Mouse (Mus musculus) left cerebral cortex, adult 18-20 months (tissue): ENCODE measurements at regions not wholly inside any gene's neighbourhood (a gene's known extent, or its start where the extent isn't known, plus 50 kb on each side); places are given as distances from the start of the nearest gene placed in this dataset.

Experiments used
- DNase-seq, 2 experiments: peaks; one replicate each; pipeline ENCODE4 v3.0.0; 2021 to 2022; ENCODE audit warnings: low spot score in 2 of 2, mixed read lengths in 1 of 2

DNA sequence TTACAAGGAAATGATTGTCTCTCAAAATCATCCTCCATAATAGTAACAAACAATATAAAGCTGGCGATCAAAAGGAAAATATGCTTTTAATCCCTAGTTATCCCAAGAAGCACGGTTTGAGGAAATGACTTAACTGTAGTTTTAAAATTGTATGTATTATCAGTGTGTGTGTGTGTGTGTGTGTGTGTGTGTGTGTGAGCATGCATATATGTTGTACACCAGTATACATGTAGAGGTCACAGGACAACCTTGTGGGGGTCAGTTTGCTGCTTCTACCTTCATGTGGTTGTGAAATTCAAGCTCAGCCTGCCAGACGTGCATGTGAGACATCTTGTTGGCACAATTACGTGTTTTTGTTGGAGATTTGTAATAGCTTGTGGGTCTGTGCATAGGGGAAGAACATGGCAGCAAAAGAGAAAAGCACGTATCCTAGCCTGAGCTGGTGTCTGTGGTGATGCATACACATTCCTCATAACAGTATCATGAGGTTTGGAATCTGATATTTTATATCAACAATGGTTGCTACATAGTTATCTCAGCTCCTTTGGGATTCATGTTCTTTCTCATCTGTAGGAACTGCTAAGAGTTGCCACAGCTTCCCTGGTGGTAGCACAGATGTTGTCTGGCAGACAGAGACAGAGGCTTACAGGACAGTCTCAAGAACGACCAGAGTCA is 622.4 kb downstream of the Kcnj2 start:
- DNase-seq = no peak

DNA sequence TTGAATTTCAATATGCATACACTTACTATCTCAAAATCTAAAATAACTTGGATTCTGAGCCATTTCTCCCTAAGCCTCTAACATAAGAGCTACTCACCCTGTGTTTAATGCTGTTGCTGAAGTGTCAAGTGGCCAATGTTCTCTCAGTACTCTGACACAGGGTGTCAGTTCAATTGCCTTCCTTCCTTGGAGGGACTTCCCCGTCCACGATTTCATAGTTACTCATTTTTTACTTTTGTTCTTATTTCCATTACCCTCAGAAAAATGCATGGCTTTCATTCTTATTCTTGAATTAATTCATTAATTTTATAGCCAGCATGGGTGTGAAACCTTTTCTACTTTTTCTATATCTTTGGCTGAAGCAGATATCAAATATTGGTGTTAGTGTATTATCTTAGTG is 623.9 kb downstream of the Kcnj2 start:
- DNase-seq = no peak

DNA sequence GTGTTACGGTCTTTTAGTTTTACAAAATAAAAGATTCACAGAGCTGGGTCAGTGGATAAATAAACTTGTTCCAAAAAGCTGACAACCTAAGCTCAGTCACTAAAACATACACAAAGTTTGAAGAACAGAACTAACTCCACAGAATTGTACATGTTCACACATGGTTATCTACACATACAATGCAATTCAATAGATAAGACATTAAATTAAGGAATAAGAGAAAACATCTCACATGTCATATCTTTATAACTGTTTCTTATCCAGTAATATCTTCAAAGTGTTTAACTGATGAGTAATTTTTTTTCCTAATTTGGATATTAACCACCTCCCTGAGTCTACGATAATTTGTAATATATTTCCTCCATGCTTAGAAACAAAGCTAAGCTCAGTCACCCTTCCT is 625.5 kb downstream of the Kcnj2 start:
- no peak for DNase-seq

DNA sequence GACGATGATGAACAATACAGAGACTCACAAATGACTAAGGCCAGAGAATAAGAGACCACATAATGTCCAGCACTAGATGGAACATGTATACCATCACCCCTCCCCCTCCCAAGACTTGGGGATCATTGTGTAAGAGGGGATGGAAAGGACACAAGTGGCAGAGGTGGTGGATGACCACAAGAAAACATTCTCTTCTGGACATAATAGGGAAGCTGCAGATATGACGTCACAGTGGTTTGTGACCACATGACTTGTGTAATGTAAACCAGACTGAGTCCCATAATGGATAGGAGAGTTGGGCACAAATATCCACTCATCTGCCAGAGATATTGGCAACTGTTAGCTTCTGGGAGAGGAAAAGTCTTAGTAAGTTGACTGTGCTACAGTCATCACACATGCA is 630.7 kb downstream of the Kcnj2 start:
- no peak for DNase-seq

DNA sequence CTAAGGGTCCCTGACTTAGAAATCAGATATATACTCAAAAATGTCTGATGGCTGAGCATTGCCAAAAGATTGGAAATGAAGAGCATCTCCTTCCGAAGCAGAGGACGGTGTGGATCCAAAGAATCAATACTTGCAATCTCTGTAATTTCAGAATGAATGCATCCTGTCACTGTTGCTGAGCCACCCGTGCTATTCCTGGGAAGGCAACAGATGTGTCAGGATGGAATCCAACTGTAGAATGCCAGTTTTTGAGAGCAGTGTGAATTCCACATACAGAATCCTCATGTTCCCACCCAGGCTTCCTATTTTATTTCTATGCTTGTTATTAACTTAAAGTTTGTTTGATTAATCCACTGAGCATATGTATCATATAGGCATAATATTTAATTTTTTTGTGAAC is 633.9 kb downstream of the Kcnj2 start:
- peak; percentile 4 to 18 for DNase-seq

DNA sequence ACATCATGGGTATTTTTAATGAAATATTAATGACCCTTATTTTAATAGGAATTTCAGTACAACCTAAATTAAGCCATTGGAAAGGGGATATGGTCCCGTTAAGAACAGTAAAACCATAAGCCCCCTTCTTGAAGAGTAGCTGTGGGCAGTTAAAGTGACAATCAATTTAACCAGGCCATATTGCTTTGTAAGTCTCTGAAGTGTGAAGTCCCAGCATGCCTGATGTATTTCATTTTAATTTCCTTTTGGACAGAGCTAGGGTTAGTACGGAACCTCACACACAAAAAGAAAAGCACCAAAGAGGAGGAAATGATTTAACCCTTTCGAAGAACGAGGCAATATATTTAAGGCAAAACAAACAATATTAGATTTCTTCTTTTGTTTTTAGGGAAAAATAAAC is 640.9 kb downstream of the Kcnj2 start:
- DNase-seq = no peak

DNA sequence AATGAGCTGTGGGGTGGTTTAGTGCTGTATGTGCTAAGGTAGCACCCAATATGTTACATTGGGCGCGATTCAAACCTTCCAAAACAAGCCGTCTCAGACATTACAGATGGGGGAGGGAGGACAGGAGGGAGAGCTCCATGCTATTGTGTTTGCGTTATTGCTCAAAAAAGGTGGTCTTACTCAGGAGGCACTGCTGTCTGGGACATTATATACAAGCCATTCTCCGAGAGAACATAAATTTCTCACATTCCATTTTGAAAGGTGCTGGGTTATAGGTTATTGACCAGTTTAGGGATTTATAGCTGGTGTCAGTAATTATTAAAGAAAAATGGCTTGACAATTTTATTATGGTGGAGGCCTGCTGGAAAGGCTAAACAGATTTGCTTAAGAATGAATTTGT is 649.4 kb downstream of the Kcnj2 start:
- DNase-seq = no peak

DNA sequence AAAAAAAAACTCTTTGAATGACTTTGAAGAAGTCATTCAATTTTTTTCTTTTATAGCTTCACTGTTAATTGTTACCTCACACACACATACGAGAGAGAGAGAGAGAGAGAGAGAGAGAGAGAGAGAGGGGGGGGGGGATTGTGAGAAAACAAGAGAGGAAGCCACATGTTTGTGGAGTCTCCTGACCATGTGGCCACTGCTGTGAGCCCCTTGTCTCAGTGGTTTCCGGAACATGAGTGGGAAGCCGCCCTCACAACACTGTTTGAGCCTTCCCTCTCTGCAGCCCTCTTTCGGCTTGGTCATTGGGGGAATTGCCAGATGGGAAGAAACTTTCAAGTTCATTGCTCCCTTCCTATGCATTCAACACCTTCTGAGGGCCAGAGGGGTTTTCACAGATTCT is 656.3 kb downstream of the Kcnj2 start:
- no peak for DNase-seq

DNA sequence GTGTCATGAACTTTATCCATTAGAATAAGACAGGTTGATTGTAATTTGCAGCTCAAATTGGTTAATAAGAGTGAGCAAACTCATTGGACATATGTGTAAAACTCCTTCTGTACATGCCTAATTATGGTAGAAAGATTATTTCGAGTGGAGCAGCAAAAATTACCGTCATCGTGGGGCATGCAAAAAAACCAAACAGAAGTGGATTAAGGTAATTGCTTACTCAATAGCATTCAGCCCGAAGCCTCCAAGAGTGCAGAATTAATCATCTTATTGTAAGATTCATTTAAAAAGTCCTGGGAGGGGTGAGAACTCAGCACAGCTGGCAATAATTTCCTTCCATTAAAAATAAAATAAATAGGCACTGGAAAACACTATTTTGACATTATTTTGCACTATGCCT is 662.2 kb downstream of the Kcnj2 start:
- no peak for DNase-seq

DNA sequence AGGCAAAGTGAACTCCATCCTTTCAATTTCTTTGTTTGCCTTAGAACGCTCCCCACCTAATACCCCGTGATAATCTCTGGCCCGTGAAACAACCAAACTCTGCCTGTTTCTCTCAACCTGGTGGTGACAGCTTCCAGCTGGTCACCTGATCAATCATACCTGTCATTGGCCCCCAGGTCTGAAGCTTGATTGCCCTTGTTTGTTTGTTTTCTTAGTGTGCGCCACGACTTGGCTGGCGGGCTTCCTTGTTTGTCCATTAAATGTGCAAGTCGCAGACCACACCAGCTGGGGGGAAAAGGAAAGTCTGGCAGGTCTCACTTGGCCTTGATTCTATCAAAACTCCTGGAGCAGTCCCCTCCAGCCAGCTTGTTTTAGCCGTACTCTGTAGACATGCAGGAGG is 666.1 kb downstream of the Kcnj2 start:
- DNase-seq = no peak

DNA sequence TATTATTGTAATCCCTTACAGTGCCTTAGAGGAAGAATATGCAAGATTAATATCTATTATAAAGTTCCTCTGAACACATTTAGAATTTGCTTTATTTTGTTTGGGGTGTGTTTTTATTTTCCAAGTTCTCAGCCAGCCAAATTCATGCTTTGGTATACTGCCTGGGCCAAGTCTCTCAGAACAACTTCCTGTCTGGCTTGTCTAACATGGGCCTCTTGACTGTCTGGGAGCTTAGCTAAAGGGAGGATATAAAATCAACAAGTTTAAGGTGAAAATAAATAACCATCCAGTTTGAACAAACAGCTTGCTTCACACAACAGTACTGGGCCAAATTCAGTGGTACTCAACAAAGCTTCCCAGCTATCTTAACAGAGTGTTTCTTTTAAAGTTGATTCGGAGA is 669.5 kb downstream of the Kcnj2 start:
- no peak for DNase-seq

DNA sequence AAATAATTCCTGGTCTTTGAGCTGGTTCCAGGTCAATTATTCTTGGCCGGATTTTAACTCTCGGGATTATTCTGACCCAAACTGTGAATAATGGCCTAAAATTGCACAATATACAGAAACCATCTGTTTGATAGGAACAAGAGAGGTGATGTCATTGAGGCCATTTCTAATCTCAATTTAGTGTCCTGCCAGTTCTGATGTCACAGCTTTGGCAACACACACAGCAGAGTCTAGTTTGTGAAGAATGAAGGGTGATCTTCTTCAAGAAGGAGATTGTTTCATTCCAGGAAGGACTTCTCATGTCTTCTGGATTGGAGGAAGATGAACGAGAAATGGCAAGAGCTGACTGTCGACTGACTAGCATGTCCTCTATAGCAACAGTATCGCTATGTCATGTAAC is 670.0 kb downstream of the Kcnj2 start:
- no peak for DNase-seq

DNA sequence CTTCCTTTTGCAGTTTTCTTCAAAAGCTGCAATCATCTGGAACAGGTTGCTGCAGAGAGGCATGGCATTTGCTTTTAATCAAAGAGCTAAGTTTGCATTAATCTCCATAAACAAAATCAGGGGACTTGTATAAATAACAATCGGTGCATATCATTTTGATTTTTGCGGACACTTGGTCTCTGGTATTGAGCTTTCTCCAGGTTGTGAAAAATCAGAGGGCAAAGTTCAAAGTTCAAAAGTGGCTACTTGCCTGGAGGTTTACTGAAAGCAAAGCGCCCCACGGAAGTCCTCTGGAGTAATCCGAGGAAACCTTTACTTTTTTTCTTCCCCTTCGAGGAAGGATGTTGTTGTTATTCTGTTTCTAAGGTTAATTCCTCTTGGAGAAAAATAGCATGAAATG is 677.4 kb downstream of the Kcnj2 start:
- no peak for DNase-seq

DNA sequence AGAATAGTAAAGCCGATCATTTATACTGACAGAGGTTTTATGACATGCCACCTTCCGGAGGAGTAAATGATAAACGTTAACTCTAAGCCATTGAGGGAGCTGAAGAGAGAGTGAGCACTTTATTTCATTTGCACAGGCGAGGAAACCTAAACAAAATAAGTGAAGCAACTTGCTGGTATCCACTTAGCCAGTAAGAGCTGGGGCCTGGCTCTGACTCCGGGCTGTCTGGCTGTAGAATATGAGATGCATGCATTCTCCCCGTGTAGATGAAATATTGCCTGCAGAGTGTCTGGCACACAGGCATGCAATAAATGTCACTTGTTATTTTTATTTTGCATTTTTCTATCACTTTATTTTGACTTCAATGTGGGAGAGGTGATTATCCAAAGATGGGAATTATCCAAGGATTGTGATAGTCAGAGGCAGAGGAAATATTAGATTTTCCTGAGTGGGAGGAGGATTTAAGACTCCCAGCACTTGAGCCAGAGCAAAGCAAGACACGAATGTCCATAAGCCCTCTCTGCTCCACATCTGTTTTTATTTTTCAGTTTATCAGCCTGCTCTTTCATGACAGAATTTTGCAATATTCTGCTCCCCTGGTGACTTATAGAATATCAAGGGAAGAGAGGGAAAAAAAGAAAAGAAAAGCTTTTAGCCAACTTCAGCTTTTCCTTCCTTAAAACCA is 681.4 kb downstream of the Kcnj2 start:
- DNase-seq = no peak

DNA sequence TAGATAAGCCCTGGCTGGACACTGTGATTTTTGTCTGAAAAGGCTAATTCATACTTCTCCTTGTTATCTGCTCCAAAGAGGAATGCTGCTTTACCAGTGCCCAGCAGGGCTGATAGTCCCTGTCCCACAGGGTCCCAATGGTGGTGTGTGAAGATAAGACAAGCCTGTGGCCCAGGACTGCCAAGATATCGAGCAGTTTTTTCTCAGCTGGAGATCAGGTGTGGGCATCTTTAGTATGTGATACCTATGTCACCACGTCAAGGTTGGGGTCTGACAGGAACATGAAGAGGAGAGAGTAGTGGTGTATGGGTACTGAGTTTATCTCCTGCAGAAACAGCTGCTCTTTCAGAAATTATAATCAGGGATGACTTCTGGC is 682.0 kb downstream of the Kcnj2 start:
- DNase-seq = no peak

DNA sequence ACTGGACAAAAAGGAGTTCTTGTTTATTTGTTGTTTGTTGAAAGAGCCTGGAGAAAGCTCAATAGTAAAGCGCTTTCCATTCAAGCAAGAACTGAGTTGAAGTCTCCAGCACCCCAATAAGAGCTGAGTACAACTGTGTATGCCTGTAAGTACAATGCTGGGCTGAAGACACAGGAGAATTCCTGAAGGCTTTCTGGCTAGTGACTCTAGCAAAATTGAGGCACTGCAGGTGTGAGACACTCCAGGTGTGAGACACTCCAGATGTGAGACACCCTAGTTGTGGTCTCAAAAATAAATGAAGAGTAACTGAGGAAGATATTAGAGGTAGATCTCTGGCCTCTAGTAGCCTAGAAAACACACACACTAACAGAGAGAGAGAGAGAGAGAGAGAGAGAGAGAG is 682.5 kb downstream of the Kcnj2 start:
- no peak for DNase-seq

DNA sequence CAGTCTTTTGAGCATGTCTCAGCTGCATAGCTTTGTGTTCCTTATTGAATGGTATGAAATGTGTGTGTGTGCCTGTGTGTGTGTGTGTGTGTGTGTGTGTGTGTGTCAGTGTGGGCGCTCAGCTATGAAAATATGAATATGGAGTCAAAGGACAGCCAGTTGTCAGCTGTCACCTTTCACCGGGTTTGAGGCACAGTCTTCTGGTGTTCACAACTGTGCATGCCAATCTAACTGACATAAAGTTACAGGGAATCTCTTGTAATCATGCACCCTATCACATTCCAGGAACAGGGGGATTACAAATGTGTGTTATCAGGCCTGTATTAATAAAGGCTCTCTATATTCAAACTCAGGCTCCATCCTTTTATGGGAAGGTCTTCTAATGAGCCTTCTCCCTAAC is 688.8 kb downstream of the Kcnj2 start:
- no peak for DNase-seq

DNA sequence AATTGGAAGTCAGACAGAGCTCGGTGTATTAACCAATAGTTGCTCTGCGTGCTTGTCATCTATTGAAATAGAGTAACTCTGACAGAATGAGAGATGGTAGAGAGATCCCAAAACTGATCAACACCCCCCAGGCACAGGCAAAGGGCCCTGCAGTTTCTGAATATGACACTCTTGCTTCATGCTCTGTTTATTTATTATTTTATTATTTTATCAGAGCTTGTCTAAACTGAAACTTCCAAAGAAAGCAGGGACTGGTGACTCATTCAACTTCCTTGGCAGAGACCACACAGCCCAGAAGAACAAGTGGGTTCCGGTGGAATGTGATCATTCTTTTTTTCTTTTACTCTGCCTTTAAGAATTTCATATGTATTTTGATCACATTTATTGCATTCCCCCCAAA is 697.1 kb downstream of the Kcnj2 start:
- DNase-seq = no peak

DNA sequence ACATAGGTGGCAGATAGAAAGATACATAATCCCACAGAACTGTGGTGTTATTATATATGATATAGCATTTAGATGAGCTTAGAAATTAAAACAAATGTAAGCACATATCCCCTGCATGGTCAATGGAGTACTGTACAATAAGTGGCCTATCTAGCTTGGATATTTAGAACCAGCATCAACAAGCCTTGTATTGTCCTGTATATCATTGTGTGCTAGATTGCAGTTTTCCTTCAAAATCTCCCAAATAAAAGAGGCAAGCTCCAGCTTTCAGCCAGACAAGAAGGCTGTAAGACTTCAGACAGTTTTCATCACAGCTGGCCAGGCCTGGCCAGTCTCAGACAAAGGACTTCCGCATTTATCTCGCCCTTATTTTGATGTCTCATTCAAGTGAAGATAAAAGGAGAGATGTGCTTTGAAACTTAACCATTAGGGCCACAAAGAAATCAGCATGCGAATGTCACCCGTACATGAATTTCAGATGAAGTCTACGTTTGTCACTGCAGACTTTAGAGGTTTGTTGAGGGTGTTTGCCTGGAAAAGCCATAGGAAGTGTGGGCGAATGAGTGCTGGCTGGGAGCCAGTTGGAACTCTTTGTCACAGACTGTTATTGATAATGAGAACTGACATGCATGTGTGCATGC is 700.5 kb downstream of the Kcnj2 start:
- DNase-seq = no peak

DNA sequence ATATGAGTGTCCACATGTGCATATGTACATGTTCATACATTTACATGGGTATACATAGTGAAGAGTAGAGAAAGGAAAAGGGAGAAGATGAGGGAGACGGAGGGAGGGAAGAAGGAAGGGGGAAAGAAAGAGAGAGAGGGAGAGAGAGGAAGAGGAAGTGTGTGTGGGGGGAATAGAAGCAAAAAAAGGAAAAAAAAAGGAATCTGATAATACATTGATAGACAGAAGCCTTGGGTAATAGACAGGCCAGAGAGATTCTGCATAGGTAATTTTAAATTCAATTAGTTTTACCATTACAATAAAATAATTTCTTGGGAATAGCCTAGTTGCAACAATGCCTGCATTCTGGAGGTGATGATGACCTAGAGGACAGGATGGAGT is 701.0 kb downstream of the Kcnj2 start:
- DNase-seq = no peak

DNA sequence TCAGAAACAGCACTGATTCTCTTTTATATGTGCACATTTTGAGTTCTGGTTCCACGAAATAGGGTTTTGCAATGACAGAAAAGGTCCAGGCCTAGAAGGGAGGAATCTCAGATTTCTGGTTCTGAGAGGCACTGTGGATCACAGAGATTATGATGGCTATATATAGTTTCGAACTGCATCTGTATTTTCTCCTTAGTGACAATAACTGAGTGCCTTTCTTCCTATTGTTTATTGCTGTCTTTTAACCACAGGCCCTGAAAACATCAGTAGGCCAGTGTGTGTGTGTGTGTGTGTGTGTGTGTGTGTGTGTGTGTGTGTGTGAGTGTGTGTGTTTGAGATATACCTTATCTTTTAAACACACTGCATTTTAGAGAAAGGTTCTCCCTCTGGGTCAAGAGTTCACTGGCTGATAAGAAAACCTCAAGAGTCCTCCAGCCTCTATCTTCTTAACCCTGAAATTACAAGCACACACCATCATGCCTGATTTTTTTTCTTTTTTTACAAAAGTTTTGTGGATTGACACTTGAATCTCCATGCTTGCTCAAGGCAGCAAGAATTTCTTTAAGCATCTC is 708.2 kb downstream of the Kcnj2 start:
- no peak for DNase-seq

DNA sequence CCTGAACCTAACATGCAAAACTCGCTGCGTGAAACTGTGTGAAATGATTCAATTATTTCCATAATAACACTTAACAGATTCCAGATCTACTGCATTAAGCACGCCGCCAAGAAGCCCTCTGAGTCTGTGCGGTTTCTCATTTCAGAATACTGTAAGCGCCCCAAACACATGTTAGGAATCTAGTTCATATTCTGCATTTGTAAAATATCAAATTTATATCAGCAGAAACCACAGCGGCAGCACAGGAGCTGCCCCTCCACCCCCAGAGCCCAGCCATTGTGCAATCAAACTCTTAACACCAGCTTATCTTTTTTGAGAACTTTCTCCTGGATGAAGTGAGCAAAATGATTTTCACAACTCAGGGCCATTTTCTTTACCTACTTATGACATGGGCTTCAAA is 715.4 kb downstream of the Kcnj2 start:
- DNase-seq = peak in 1 of 2 experiments; percentile 2
